Mouse (Mus musculus) liver, adult 2 months (tissue): ENCODE data around the gene Uqcrq. TPM values are rescaled to one million over a fixed set of nuclear protein-coding genes. Genes with fewer than 3 reads are reported as not detected.

Source experiments
- DNase-seq: peaks from one replicate; pipeline ENCODE4 v3.0.0-alpha.2; 2011; ENCODE audit warnings: low read depth, low spot score; ENCODE audit errors: extremely low read depth
- H3K27ac ChIP-seq: fragments of 200-500 bp; replicated peaks from 2 replicates; pipeline ENCODE4 v1.5.1; 2012; ENCODE audit warnings: low read depth, mild to moderate bottlenecking, control low read depth, inconsistent platforms, low read length; ENCODE audit not compliant: insufficient read depth
- H3K27me3 ChIP-seq: fragments of 200-500 bp; 2 replicates; pipeline ENCODE4 v1.6.1; 2012; ENCODE audit warnings: mild to moderate bottlenecking, moderate library complexity, low read length, inconsistent platforms; ENCODE audit not compliant: control insufficient read depth, insufficient read depth
- H3K36me3 ChIP-seq: fragments of 200-500 bp; 2 replicates; pipeline ENCODE4 v1.6.1; 2012; ENCODE audit warnings: low read length, inconsistent platforms; ENCODE audit not compliant: control insufficient read depth, insufficient read depth
- H3K4me1 ChIP-seq: fragments of 200-500 bp; 2 replicates; pipeline ENCODE4 v1.6.1; 2011; ENCODE audit warnings: low read length; ENCODE audit not compliant: control insufficient read depth, insufficient read depth
- H3K4me3 ChIP-seq: fragments of 200-500 bp; 2 replicates; pipeline ENCODE4 v1.5.1; 2011; ENCODE audit warnings: low read depth, mild to moderate bottlenecking, control low read depth, low read length, moderate library complexity; ENCODE audit not compliant: insufficient read depth
- H3K79me2 ChIP-seq: fragments of 200-500 bp; 2 replicates; pipeline ENCODE4 v1.6.1; 2012; ENCODE audit warnings: inconsistent platforms, mild to moderate bottlenecking, low read length, moderate library complexity; ENCODE audit not compliant: control insufficient read depth, insufficient read depth
- H3K9ac ChIP-seq: fragments of 200-500 bp; 2 replicates; pipeline ENCODE4 v1.6.1; 2012; ENCODE audit warnings: low read depth, mild to moderate bottlenecking, control low read depth, inconsistent platforms, low read length
- CTCF ChIP-seq: fragments of 200-500 bp; IDR thresholded peaks from 2 replicates; pipeline ENCODE4 v1.5.1; 2011; ENCODE audit warnings: low read depth, low read length, control low read depth
- POLR2A ChIP-seq: fragments of 200-500 bp; IDR thresholded peaks from 2 replicates; pipeline ENCODE4 v1.6.1; 2011; ENCODE audit warnings: low read length, control low read depth; ENCODE audit not compliant: insufficient read depth; ENCODE audit errors: extremely low read depth
- WGBS: fragments of 180-500 bp; shearing (Covaris S2); methylation state at CpG from one replicate; pipeline ENCODE4 v1.1.7; 2018; 5-methylcytosine and 5-hydroxymethylcytosine counted together
- polyA plus RNA-seq: library from polyadenylated mRNA; depleted of rRNA; stranded (reverse); fragments of >200 nt; gene quantifications from 2 replicates; pipeline ENCODE4 v1.2.3, GENCODE M21; 2012; rRNA removed
- total RNA-seq: library from RNA; depleted of rRNA; stranded (reverse); fragments of >200 nt; gene quantifications from 2 replicates; pipeline ENCODE4 v1.2.3, GENCODE M21; 2014; rRNA removed

Uqcrq gene
- total RNA-seq (256 TPM in 2 replicates), polyA plus RNA-seq (1,230 and 1,408 TPM in 2 replicates)

- peak; percentile 79; the same call in 1 of the 2 replicates for TF ChIP-seq POLR2A
- TF ChIP-seq CTCF: no peak
- peak; percentile 100 for DNase-seq
- H3K9ac ChIP-seq: peak within 1 kb of the TSS; percentile 97
- H3K4me3 ChIP-seq: peak within 1 kb of the TSS; percentile 90
- H3K4me1 ChIP-seq: peaks cover 15% of the 10 kb centered on the region
- H3K79me2 ChIP-seq: peaks cover 4% of the 10 kb centered on the region; the same call in 1 of the 2 replicates
- under 1% methylated on average over 44 of the region's 44 CpGs for WGBS
- H3K36me3 ChIP-seq: peaks cover 6% of the 10 kb centered on the region; the same call in 1 of the 2 replicates
- H3K27ac ChIP-seq: peak within 1 kb of the TSS; percentile 99
- H3K27me3 ChIP-seq: no peaks in the 10 kb centered on the region
These were observed at the start of gene Uqcrq, which contains the start of gene Gdf9 for GRCm38 (mm10) chr11:53430670-53431346. TSS of gene Uqcrq (minus strand) at chr11:53430831. TSS of gene Gdf9 (plus strand) at chr11:53431023.

DNA sequence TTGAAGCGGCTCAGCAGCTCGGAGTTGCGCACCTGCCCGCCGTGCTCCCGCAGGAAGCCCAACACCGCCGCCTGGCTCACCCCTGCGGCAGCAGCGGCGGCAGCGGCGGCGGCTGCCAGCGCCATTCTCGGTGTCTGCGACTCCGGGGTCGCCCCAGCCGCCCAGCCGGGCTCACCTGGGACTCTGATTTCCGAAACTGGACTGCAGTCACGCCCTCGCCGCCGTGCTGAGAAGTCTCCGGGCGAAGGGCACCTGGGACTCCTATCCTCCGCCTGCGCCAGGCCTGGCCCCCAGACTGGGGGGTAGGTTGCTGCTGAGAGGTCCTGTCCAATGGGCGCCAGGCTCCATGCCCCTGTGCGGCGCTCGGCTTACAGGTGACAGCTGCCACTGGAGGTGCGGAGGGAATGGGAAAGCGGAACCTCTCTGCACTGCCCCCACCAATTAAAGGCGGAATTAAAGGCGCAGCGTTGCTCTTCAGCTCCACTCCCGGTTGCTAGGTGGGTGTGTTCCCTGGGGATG is 49.2 kb upstream of the Uqcrq start, which contains the start of the genes Gm9945 and Sowaha:
Gene Gm9945 (plus strand): TSS at position 384 of the 519 bp plus-strand sequence.
Gene Sowaha (minus strand): TSS at position 492 of the 519 bp plus-strand sequence.
- Histone ChIP-seq H3K79me2 (no peaks in the 10 kb centered on the region), H3K27ac (no peak within 1 kb of the TSS), H3K4me1 (no peaks in the 10 kb centered on the region), H3K27me3 (peaks cover 25% of the 10 kb centered on the region), H3K4me3 (peak within 1 kb of the TSS; percentile 36; the same call in 1 of the 2 replicates), H3K9ac (no peak within 1 kb of the TSS; the same call in 1 of the 2 replicates), H3K36me3 (no peaks in the 10 kb centered on the region)
- 5% methylated on average over 40 of the region's 40 CpGs for WGBS
- DNase-seq: no peak
- TF ChIP-seq CTCF (no peak), POLR2A (no peak)

DNA sequence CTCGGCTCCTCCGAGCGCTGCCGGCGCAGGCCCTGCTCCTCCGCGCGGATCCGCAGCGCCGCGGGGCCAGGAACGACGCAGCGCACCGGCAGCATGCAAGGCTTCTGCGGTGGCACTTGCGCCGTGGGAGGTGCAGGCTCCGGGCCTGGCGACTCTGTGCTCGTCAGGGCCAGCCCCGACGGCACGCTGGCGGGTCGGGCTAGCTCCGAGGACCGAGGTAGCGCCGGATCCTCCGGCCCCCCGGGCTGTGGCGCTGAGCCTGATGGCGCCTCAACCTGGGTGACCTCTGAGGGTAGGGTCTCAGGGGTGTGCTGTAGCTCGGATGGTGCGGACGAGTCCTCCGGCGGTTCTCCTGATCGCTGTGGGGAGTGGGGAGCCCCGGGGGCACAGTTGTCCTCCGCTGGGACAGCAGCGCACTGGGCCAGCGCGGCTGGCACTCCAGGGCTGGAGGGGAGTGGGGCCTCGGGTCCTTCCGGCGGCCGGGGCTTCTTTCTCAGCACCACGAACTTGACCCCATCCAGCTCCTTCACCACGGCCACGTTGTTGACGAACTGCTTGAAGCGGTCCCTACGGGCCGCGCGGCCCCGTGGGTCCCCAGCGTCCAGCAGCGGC is 48.6 kb upstream of the Uqcrq start:
- 2% methylated on average over 62 of the region's 62 CpGs for WGBS
- Histone ChIP-seq H3K36me3 (no peaks in the 10 kb centered on the region), H3K27ac (no peak overlapping the region), H3K27me3 (peaks cover 25% of the 10 kb centered on the region), H3K4me3 (peak overlapping the region; percentile 36; the same call in 1 of the 2 replicates), H3K4me1 (no peaks in the 10 kb centered on the region), H3K9ac (no peak overlapping the region; the same call in 1 of the 2 replicates), H3K79me2 (no peaks in the 10 kb centered on the region)
- DNase-seq: no peak
- no peak for TF ChIP-seq POLR2A
- TF ChIP-seq CTCF: no peak

- H3K4me3 ChIP-seq: peak overlapping the region; percentile 33; the same call in 1 of the 2 replicates
- DNase-seq: no peak
- no peaks in the 10 kb centered on the region for H3K36me3 ChIP-seq
- H3K27me3 ChIP-seq: peaks cover 25% of the 10 kb centered on the region
- 10% methylated on average over 79 of the region's 79 CpGs for WGBS
- no peak overlapping the region for H3K9ac ChIP-seq
- no peaks in the 10 kb centered on the region for H3K79me2 ChIP-seq
- H3K27ac ChIP-seq: no peak overlapping the region
- TF ChIP-seq POLR2A (no peak), CTCF (no peak)
- H3K4me1 ChIP-seq: no peaks in the 10 kb centered on the region
These were observed 47.9 kb upstream of the Uqcrq start for GRCm38 (mm10) chr11:53478383-53479170.

DNA sequence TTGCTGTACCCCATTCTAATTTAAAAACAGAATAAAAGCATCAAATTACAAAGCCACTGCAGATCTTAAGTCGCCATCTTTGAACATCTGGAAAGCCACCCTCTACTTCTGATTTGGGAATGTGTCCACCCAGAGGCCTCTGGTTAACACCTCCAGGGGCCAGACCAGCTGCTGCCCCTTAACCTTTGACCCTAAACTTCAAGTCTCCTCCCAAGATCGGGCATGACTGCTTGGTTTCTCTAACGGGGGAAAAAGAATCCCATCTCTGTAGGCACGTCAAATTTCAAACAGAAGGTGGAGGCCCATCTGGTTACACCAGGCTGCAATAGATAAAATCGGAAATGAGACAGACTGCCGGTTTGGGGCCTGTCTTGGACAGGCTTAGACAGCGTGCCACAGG is 47.2 kb upstream of the Uqcrq start:
- Histone ChIP-seq H3K4me3 (no peak overlapping the region), H3K36me3 (no peaks in the 10 kb centered on the region), H3K4me1 (no peaks in the 10 kb centered on the region), H3K27me3 (peaks cover 25% of the 10 kb centered on the region), H3K9ac (no peak overlapping the region), H3K27ac (no peak overlapping the region), H3K79me2 (no peaks in the 10 kb centered on the region)
- 70% methylated on average over 7 of the region's 7 CpGs for WGBS
- TF ChIP-seq POLR2A (no peak), CTCF (no peak)
- DNase-seq: no peak
